Mouse (Mus musculus) cerebellum, adult 9-11 months (tissue): ENCODE results near the gene Rep15.

Experiments used
- DNase-seq: peaks from one replicate; pipeline ENCODE4 v3.0.0; 2022

Rep15 gene

DNA sequence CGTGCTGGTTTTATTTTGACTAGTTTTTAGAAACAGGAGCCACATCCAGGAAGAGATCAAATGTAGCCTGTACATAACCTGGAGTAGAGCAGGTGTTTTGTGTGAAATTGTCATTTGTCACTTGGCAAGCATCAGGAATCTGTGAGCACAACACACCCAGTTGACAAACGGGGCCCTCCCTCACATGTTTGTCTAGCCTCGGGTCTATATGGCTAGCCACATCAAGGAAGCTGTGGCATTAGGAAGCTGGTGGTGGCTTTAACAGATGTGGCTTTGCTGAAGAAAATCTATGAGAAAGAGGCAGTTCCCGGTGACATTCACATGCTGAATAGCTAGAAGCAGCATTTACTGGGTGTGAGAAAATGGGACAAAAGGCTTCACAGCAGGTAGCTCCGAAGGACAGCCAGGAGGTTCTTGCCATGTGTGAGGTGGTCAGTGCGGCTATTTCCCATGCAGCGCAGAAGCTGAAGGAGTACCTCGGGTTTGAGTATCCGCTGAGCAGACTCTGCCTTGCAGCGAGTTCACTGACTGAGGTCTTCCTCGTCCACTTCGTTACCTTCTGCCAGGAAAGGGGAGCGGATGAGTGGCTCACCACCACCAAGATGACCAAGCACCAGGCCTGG lies at the start of gene Rep15:
Gene Rep15, plus strand, starts transcription at position 282 of the 623 bp plus-strand sequence.
- peak; percentile 57 for DNase-seq

DNA sequence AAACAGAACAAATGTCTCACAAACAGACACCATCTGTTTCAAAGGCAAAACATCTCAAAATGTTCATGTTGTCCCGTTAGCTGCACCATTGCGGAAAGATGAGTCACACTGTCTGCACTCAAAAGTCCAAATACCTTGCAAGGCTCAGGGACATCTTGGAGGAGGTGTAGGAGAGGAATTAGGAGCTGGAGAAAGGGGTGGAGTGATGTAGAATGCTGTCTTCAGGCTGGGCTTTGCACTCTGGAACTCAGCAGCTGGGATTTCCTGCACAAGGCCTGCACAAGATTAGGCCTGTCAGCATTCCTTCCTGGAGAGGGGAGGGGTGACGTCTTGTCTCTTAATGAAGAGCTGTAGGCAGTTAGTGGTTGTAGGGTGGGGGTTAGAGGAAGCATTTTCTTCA lies 47.8 kb upstream of the Rep15 start:
- DNase-seq = no peak

DNA sequence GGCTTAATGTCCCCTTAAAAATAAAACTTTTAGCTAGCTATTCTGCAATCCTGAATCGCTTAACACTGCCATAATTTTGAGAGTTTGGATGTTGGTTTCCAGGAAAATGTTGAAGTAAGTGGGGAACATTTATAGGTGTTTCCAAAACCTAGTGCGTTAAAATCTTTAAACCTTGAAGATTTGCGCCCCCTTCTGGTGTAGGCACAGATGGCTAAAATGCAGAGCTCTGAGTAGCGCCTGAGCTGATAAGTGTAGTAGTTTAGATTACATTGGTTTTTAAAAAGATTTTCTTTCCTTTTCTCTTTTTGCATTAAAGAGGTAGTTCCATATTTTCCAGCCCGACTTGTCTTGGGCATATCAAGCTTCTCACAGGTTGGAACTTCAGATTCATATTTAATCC lies 38.1 kb upstream of the Rep15 start:
- no peak for DNase-seq

DNA sequence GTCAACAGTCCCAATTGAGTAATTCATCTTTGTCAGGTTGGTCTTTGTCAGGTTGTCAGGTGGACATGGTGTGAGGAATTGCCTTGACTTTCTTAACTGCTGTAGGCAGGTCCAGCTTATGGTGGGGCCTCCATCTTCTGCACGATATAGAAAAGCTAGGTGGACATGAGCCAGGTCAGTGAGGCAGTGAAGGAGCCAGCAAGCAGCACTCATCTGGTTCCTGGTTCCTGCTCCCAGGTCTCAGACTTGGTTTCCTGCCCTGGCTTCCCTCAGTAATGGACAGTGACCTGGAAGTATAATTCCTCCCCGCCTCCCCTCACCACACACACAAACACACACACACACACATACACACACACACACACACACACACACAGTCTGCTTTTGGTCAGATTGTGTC lies 37.0 kb upstream of the Rep15 start:
- no peak for DNase-seq

DNA sequence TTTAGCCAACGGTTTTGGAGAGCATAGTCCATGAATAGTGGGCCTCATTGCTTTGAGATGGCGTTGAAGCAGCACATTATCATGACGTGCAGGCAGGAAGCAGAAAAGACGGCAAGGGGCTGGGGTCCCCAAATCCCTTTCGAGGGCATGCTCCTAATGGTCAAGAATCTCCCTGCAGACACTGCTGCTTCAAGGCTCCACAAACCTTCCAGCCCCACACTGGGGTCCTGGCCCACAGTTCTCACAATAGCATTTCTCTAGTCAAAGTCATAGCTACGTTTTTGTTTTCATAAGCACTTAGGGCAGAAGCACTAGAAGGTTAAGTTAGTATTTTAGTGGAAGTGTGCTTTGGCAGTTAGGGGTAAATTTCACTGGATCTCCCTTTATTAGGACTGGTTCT lies 36.5 kb upstream of the Rep15 start:
- no peak for DNase-seq

DNA sequence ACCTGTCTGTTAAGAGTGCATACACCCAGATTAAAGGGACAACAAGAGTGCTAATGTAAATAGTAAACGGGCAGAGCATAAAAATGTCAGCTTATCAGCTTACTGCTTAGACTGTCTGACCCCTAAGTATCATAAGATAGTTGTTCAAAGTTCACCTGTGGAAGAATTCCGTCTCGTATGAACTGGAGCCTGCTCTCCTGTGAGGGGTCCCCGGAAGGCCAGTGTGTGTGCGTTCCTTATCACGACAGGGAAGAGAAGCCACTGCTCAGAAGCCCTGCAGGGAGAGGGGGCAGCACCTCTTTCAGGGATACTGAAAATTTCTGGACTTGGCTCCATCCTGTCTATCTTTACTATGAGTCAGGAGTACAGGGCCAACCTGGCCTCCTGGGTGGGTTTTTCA lies 35.4 kb upstream of the Rep15 start:
- no peak for DNase-seq

DNA sequence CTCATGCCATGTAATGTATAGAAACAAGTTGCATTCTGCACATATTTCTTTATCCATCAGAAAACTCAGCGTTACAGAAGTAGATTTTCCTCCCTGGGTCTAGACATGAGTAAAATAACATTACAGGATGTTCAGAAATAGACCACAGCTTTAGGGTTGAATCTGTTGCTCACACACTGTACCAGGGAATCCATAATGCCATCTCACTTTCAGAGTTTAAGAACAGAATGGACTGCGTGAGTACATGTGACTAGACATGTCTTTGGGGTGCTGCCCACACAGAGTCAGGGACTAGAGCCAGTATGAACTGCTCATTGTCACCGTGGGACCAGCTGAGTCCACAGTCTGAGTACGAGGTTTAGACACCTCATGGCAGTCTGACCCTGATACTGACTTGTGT lies 33.7 kb upstream of the Rep15 start:
- no peak for DNase-seq

DNA sequence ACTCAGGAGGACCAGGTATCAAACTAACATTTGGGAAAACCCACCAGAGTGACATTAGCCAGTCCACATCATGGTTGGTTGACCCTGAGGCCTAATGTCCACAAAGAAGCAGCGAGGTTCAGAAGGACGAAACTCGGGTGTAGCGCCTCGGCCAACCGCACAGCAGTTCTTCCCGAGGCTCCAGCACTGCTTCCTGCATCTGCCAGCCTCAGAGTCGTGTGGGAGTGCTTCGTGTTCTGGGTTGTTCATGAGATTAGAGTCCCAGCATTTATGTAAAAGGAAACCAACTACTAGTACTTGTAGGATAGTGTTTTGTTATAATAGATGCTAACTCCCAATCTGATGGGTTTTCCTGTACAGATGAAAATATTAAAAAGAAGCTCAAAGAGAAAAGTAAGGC lies 33.1 kb upstream of the Rep15 start:
- no peak for DNase-seq

DNA sequence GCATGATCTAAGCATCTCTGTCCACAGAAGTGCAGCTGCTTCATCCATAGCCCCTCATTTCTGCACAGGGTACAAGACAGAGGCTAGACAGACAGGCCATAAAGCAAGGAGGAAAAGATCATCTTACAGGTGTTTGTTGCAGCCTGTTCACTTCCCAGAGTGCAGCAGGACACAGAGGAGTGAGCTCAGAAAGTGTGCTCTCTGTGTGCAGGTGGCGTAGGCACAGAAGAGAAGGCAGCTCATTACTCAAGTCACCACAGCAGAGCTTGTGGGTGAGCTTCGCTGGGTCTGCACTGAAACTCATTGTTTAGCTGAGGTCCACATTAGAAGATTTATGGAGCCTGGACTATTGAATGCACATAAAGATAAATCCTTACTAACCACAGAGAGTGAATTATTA lies 32.6 kb upstream of the Rep15 start:
- DNase-seq = no peak

DNA sequence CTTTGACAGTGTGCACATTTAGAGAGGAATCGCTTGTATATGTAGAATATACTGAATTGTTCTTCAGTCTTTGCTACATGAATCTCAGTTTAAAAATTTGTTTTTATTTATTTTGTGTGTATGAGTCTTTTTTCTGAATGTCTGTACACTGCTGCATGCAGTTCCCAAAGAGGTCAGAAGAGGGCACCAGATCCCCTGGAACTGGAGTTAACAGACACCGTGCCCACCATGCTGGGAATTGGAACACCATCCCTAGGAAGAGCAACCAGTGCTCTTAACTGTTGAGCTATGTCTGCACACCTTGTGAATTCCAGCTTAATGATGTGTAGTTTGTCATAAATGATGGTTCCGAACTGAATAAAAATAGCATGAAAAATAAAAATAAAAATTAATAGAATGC lies 24.2 kb upstream of the Rep15 start:
- DNase-seq = peak; percentile 47

DNA sequence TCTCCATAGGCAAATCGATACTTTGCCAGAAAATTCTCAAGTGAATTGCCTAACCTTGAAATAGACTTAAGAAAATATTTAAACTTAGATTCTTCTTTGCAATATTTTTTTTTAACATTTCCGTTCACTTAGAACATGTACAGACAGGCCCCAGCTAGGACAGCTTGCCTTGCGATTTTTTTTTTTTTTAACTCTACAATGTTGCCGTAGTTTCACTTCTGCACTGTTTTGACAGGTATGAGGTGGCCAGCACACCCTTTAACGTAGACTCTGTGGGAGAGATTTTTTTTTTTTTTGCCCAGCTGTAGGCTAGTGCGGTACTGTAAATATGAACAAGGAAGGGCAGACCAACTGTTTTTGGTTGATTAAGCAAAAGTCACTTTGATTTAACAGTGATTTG lies 22.0 kb upstream of the Rep15 start:
- DNase-seq = no peak

DNA sequence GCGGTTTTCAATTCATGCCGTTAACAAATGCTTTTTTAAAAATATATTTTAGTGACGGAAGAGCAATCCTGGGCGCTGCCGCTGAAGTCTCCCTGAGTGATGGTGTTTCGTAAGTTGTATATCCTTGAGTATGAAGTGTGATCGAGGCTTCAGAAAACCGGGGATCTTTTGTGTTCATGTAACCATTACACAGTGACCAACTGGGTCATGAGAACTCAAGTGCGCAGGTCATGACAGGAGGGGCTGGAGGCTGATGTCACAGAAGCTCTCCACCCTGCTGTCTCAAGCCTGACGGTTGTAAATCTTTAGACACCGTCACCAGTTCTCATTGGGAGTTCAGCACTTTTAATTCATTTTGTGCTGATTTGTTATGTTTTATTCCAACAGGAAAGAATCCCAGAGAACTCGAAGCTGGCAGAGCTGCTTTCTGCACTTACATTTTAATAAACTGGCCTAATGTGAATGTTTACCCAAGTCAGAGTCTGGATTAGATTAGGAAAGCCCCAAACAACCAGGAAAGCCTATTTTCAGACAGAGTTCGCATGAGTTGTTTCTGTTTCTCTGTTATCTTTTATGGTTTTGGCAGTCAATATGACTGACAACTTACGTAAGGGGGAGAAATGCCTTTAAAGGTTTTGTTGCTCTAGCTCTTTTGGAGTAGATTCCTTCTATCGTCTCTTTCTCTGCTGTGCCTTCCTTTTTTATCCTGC lies 21.4 kb upstream of the Rep15 start:
- DNase-seq = no peak

DNA sequence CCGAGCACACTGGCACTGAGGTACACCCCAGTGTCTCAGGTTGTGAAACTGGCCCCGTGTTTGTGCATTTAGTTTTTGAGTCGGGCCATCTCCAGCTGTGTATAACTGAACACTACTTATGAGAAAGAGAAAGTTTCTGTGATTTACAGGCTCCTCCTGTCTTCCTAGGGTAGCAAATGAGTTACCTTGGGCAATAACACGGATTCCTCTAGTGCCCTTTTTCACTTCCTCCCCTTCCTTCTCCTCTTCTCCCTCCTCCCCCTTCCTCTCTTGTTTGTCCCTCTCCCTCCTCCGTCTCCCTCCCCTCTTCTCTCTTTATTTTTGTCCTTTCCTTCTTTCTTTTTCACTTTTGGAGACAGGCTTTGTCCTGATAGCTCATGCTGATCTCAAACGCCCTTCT lies 20.8 kb upstream of the Rep15 start:
- DNase-seq = no peak

DNA sequence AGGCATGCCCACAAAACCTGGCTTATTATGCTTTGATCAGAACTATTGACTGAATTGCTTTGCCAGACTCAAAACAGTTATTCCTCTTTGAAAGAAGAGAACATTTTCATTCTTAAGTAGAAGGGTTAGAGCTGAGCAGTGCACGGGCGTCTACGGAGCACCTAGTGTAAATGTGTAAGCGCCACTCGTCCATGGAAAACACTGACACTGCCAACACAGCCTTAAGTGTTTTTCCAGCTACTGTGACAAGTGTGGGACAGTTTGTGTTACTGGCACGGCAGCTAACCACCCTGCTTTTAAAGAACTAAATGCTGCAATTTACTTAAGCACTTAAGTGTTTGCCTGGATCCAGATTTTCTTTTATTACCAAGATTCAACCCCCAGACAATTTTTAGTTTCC lies 20.4 kb upstream of the Rep15 start:
- DNase-seq = no peak

DNA sequence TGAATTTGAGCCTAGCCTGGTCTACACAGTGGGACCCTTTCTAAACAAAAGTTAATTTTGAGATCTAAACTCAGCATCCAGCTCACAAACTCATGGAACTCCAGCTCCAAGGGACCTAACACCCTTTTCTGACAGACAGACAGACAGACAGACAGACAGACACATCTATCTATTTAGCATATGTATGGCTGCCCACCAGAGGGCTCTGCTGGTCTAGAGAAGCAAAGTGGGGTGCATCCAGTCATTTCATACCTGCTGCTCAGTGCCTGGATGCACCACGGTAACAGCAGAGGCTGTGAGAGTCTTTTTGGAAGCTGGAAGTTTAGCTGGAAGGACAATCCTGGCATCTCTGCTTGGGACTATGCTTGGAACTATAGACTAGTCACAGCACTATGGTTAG lies 18.8 kb upstream of the Rep15 start:
- no peak for DNase-seq

DNA sequence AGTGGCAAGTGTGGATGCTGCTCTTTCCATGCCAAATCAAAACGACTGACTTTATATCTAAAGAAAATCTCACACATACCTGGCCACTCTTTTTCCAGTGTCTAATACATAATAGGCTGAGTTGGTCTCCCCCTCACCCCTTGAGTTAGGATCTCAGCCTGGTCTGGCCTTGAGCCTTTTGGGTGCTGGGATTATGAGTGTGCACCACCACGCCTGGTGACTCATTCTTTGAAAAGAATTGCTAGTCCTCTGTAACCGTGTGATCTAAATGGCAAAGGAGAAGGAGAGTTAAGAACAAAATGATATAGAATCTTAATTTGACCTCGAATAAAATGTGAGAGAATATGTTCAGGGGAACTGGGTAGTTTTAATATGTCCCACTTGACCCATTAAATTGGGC lies 14.5 kb upstream of the Rep15 start:
- no peak for DNase-seq

DNA sequence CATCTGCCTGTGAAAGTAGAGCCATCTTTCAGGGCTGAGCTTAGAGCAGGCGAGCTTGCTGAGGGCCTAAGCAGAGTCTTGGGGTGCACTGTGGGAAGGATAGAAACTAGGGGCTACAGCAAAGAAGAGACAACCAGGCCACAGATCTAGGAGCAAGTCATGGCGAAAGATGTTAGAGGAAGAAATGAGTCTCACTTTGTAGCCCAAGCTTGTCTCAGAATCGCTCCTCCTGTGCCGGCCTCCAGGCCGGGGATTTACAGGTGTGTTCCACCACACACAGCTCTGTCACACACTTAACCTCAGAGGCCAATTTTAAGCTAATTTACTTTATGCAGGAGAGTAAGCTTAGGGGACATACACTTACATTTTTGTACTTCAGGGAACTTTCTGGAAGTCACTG lies 14.0 kb upstream of the Rep15 start:
- no peak for DNase-seq

DNA sequence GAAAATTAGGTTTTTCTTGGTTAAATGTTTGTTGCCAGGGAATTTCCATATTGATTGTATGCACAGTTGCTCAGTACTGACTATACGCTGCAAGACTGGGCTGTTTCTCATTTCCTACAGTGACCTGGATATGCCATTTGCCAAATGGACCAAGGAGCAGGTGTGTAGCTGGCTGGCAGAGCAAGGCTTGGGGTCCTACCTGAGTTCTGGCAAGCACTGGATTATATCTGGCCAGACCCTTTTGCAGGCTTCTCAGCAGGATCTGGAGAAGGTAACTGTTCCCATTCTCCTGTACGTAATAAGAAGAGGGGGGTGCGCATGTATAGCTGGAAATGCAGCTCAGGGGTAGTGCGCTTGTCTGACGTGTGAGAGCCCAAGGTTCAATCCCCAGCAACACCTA lies 11.2 kb upstream of the Rep15 start:
- peak; percentile 34 for DNase-seq

DNA sequence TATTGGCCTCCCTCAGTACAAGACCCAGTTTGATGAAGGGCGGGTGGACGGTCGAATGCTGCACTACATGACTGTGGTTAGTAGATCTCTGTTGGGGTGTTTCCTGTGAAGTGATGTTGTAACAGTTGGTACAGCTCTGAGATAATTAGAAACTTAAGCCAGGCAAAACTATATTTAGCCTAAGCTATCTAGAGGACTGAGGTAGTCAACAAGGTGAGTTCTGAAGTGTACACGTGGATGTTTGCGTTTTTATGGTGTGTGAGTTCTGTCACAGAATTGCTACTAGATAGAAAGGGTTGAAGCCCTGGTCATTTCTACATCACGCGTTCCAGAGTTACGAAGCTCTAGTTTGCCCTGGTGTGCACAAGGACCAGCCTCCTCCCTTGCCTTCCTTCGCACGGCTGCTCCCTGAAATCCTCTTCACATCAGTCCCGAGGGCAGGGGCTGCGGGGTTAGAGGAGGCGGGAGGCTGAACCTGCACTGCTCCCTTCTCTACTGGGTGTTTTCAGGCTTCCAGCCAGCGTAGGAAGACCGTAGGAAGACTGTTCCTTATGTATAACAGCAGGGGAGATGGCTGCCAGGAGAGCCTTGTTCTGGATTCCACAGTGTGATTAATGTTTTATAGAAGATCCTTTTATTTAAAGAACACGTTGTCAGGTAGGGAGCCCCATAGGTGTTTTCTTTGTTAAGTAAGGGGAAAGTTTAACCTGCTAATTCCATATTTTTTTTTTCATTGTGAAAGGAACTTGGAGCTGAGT lies 9.8 kb upstream of the Rep15 start:
- DNase-seq = no peak

DNA sequence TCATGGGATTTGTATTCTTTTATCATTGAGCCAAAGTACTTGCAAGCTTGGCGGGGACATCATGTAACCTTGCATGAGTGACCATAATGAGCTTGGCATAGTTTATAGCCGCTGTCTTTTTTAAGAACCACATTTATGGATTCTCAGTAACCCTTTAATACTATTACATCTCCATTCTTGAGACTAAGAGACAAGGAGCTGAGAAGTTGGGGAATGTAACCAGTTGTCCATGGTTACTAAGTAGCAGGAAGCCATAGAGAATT lies 9.3 kb upstream of the Rep15 start:
- no peak for DNase-seq

DNA sequence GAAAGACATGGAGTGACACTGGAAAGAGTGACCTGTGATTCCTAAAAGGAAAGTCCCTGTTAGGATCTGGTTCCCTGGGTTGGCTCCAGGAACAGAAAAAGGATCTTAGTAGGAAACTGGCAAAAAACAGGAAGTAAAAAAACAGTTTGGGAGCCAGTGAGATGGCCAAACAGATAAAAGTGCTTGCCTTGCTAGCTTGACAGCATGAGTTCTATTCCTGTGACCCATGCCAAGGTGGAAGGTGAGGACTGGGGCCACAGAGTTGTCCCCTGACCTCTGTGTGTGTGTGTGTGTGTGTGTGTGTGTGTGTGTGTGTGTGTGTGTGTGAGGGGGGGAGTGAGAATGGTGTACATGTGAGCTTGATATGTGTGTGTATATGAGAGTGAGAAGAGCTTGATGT lies 8.8 kb upstream of the Rep15 start:
- DNase-seq = no peak

DNA sequence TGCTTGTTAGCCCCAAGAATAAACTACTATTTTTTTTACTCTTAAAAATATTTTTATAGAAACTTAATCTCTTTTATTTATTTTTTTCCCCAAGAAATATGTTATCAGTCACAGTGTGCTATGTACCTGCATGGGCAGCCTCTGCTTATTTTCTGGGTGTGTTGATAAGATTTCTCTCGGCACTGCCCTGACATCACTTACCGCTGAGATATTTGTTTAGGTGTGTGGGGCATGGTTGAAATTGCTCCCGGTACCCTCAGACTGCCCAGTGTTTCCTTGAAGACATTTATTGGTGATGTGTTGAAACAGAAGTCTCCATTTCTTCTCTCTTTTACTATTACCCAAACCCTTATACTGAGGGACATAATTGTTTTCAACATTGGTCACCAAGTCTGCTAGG lies 7.6 kb upstream of the Rep15 start:
- DNase-seq = no peak

DNA sequence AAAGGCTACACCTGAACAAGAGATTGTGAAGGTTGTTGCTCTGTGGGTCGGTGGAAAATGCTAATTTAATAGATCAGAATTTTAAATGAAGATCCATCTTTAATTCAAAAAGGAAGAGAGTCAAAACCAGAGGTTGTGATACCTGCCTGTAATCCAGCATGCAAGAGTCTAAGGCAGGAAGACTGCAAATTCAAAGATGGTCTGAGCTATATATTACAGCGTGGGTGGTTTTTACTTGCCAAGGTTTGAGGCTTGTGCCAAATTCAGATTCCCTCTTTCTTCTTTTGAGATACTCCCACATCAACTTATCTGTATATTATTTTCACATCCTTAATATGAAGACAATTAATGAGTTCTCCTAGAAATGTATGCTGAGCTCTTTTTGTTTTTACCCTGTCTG lies 4.0 kb upstream of the Rep15 start:
- no peak for DNase-seq

DNA sequence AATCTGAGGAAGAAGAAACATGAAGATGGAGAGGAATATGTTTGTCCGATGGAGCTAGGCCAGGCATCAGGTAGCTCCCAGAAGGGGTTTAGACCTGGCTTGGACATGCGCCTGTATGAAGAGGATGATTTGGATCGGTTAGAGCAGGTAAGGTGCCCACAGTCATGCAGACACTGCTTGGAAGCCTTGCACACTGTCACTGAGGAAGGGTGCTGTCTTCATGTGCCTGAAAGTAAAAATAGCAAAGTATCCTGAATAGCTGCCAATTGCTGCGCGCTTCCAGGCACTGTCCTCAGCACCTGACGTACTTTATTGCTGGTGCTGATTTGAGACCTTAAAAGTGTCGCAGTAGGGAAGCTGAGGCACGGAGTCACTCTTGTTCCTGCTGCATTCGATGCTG lies 2.8 kb upstream of the Rep15 start:
- DNase-seq = peak; percentile 68
